Mouse (Mus musculus) heart, embryonic 10.5 days (tissue): ENCODE data around the gene Gm3233. TPM values are rescaled to one million over a fixed set of nuclear protein-coding genes. Genes with fewer than 3 reads are reported as not detected.
"Not testable (repeated sequence)": the region's sequence is repeated elsewhere in the genome, so short reads cannot be mapped to it uniquely, and the experiment has no call there.

Source experiments
- DNase-seq: peaks from one replicate; pipeline ENCODE4 v3.0.0-alpha.2; 2017; ENCODE audit warnings: low spot score
- H3K27ac ChIP-seq: fragments of 300-500 bp; sonication (generic); 2 replicates; pipeline ENCODE4 v1.5.1; 2016; ENCODE audit warnings: mild to moderate bottlenecking
- H3K27me3 ChIP-seq: fragments of 300-500 bp; sonication (generic); 2 replicates; pipeline ENCODE4 v1.6.1; 2016; ENCODE audit warnings: mild to moderate bottlenecking; ENCODE audit not compliant: poor library complexity, insufficient read depth, severe bottlenecking
- H3K36me3 ChIP-seq: fragments of 300-500 bp; sonication (generic); 2 replicates; pipeline ENCODE4 v1.6.1; 2016; ENCODE audit warnings: mild to moderate bottlenecking, moderate library complexity
- H3K4me1 ChIP-seq: fragments of 300-500 bp; sonication (generic); 2 replicates; pipeline ENCODE4 v1.6.1; 2016; ENCODE audit warnings: mild to moderate bottlenecking
- H3K4me3 ChIP-seq: fragments of 300-500 bp; sonication (generic); 2 replicates; pipeline ENCODE4 v1.5.1; 2016; ENCODE audit warnings: mild to moderate bottlenecking, moderate library complexity
- H3K9me3 ChIP-seq: fragments of 300-500 bp; sonication (generic); 2 replicates; pipeline ENCODE4 v1.6.1; 2016; ENCODE audit warnings: mild to moderate bottlenecking, moderate library complexity
- WGBS: fragments of 180-500 bp; shearing (Covaris S2); methylation state at CpG from one replicate; pipeline ENCODE4 v1.1.7; 2016; 5-methylcytosine and 5-hydroxymethylcytosine counted together
- polyA plus RNA-seq: library from polyadenylated mRNA; unstranded; fragments of >200 nt; fragmentation: Nextera tagmentation; extraction: Ambion mirVana; gene quantifications from 2 replicates; pipeline ENCODE4 v1.2.1, GENCODE M21; 2016

Gm3233 gene
- not detected in 2 replicates for polyA plus RNA-seq

GRCm38 (mm10) chr10:77759582-77759981 lies at the start of gene Gm3233:
Gene Gm3233 (minus strand): TSS chr10:77759682.
- not testable (repeated sequence) for H3K27ac ChIP-seq, DNase-seq, H3K9me3 ChIP-seq, H3K36me3 ChIP-seq, H3K4me1 ChIP-seq, H3K4me3 ChIP-seq, H3K27me3 ChIP-seq
- WGBS, result no CpG with 5 or more reads among the region's 1 CpGs

- Histone ChIP-seq H3K36me3 (no peaks in the 10 kb centered on the region), H3K27me3 (no peaks in the 10 kb centered on the region), H3K9me3 (0 out of 2 replicates have a peak, but pooled peaks cover 2% of the 10 kb centered on the region), H3K27ac (no peak overlapping the region), H3K4me1 (peaks cover 4% of the 10 kb centered on the region), H3K4me3 (no peak overlapping the region)
- DNase-seq, result no peak
- WGBS, result 70% methylated on average over 3 of the region's 3 CpGs
Observed at GRCm38 (mm10) chr10:77804095-77804494, 44.6 kb upstream of the Gm3233 start.

- Histone ChIP-seq H3K36me3 (no peaks in the 10 kb centered on the region), H3K27ac (peak within 1 kb of the TSS; percentile 31; the same call in 1 of the 2 replicates), H3K27me3 (no peaks in the 10 kb centered on the region), H3K9me3 (no peaks in the 10 kb centered on the region), H3K4me1 (peaks cover 26% of the 10 kb centered on the region), H3K4me3 (no peak within 1 kb of the TSS)
- DNase-seq, result no peak
- WGBS, result 58% methylated on average over 8 of the region's 8 CpGs
Observed at GRCm38 (mm10) chr10:77798921-77799508, 39.5 kb upstream of the Gm3233 start, which contains the start of gene Gm19668. Gene Gm19668 (minus strand): TSS chr10:77799133.

GRCm38 (mm10) chr10:77798164-77798920 lies 38.9 kb upstream of the Gm3233 start:
- H3K27me3 ChIP-seq, H3K36me3 ChIP-seq, H3K4me3 ChIP-seq, H3K9me3 ChIP-seq, DNase-seq: not testable (repeated sequence)
- peak overlapping the region; percentile 31; the same call in 1 of the 2 replicates for H3K27ac ChIP-seq
- H3K4me1 ChIP-seq, result peaks cover 26% of the 10 kb centered on the region
- WGBS, result 27% methylated on average over 3 of the region's 3 CpGs

- peak overlapping the region; percentile 31; the same call in 1 of the 2 replicates for H3K27ac ChIP-seq
- H3K4me1 ChIP-seq, result peaks cover 26% of the 10 kb centered on the region
- DNase-seq, result no peak
- no peaks in the 10 kb centered on the region for H3K9me3 ChIP-seq
- H3K27me3 ChIP-seq, result no peaks in the 10 kb centered on the region
- H3K36me3 ChIP-seq, result no peaks in the 10 kb centered on the region
- 12% methylated on average over 3 of the region's 3 CpGs for WGBS
- H3K4me3 ChIP-seq, result no peak overlapping the region
Observed at GRCm38 (mm10) chr10:77797677-77798076, 38.2 kb upstream of the Gm3233 start.

GRCm38 (mm10) chr10:77794976-77795375 lies 35.5 kb upstream of the Gm3233 start, which contains the start of gene Gm9639:
Gene Gm9639 (minus strand): TSS chr10:77795076.
- WGBS, result 43% methylated on average over 2 of the region's 2 CpGs

GRCm38 (mm10) chr10:77788621-77789020 lies 29.1 kb upstream of the Gm3233 start:
- no peak for DNase-seq
- no peaks in the 10 kb centered on the region for H3K36me3 ChIP-seq
- WGBS, result 75% methylated on average over 2 of the region's 2 CpGs
- no peak overlapping the region for H3K4me3 ChIP-seq
- H3K4me1 ChIP-seq, result 0 out of 2 replicates have a peak, but pooled peaks cover 3% of the 10 kb centered on the region
- no peaks in the 10 kb centered on the region for H3K9me3 ChIP-seq
- H3K27me3 ChIP-seq, result no peaks in the 10 kb centered on the region
- no peak overlapping the region for H3K27ac ChIP-seq

More at GRCm38 (mm10) chr10:77794976-77795375, 35.5 kb upstream of the Gm3233 start, which contains the start of gene Gm9639:
- Histone ChIP-seq H3K36me3 (no peaks in the 10 kb centered on the region), H3K27ac (no peak within 1 kb of the TSS), H3K9me3 (no peaks in the 10 kb centered on the region), H3K27me3 (no peaks in the 10 kb centered on the region), H3K4me1 (peaks cover 26% of the 10 kb centered on the region), H3K4me3 (no peak within 1 kb of the TSS)
- no peak for DNase-seq

GRCm38 (mm10) chr10:77787876-77788275 lies 28.4 kb upstream of the Gm3233 start, which contains the start of gene Gm7137:
Gene Gm7137 (minus strand): TSS chr10:77788200.
- H3K9me3 ChIP-seq, H3K4me1 ChIP-seq, H3K27ac ChIP-seq, H3K36me3 ChIP-seq, H3K27me3 ChIP-seq, H3K4me3 ChIP-seq, DNase-seq: not testable (repeated sequence)
- 53% methylated on average over 1 of the region's 1 CpGs for WGBS

- H3K36me3 ChIP-seq, H3K4me1 ChIP-seq, H3K27ac ChIP-seq, H3K27me3 ChIP-seq, H3K9me3 ChIP-seq, DNase-seq, H3K4me3 ChIP-seq: not testable (repeated sequence)
- 71% methylated on average over 3 of the region's 3 CpGs for WGBS
Observed at GRCm38 (mm10) chr10:77783396-77783795, 23.9 kb upstream of the Gm3233 start.

- H3K27me3 ChIP-seq, H3K27ac ChIP-seq, H3K4me1 ChIP-seq, H3K4me3 ChIP-seq, H3K9me3 ChIP-seq, DNase-seq, H3K36me3 ChIP-seq: not testable (repeated sequence)
- WGBS, result 33% methylated on average over 1 of the region's 1 CpGs
Observed at GRCm38 (mm10) chr10:77782442-77782841, 23.0 kb upstream of the Gm3233 start, which contains the start of gene Gm3250. Gene Gm3250 (minus strand): TSS chr10:77782542.

- not testable (repeated sequence) for H3K27ac ChIP-seq, H3K36me3 ChIP-seq, H3K27me3 ChIP-seq, H3K9me3 ChIP-seq, H3K4me1 ChIP-seq, H3K4me3 ChIP-seq, DNase-seq
- WGBS, result 64% methylated on average over 1 of the region's 1 CpGs
Observed at GRCm38 (mm10) chr10:77776844-77777243, 17.4 kb upstream of the Gm3233 start, which contains the start of gene Gm7138. Gene Gm7138 (minus strand): TSS chr10:77776944.

GRCm38 (mm10) chr10:77772142-77772541 lies 12.7 kb upstream of the Gm3233 start:
- DNase-seq, H3K4me1 ChIP-seq, H3K4me3 ChIP-seq, H3K36me3 ChIP-seq, H3K27ac ChIP-seq, H3K27me3 ChIP-seq, H3K9me3 ChIP-seq: not testable (repeated sequence)
- 69% methylated on average over 3 of the region's 3 CpGs for WGBS

- not testable (repeated sequence) for H3K27me3 ChIP-seq, H3K36me3 ChIP-seq, H3K27ac ChIP-seq, H3K9me3 ChIP-seq, H3K4me1 ChIP-seq, DNase-seq, H3K4me3 ChIP-seq
- WGBS, result 56% methylated on average over 1 of the region's 1 CpGs
Observed at GRCm38 (mm10) chr10:77771225-77771624, 11.7 kb upstream of the Gm3233 start, which contains the start of gene Gm3238. Gene Gm3238 (minus strand): TSS chr10:77771325.
